Mouse (Mus musculus) lung, postnatal 36 days (tissue): ENCODE measurements around the gene Pdss2.

Source experiments
- DNase-seq: peaks from one replicate; pipeline ENCODE4 v3.0.0; 2022; ENCODE audit warnings: mixed read lengths

Pdss2 gene

GRCm38 (mm10) chr10:43312658-43313417 is 91.6 kb downstream of the Pdss2 start:
- DNase-seq: no peak

GRCm38 (mm10) chr10:43315228-43315627 is 93.9 kb downstream of the Pdss2 start:
- DNase-seq: no peak

- DNase-seq: no peak
Observed at GRCm38 (mm10) chr10:43317327-43317951, 96.2 kb downstream of the Pdss2 start.

GRCm38 (mm10) chr10:43321019-43321418 is 99.7 kb downstream of the Pdss2 start:
- no peak for DNase-seq

DNA sequence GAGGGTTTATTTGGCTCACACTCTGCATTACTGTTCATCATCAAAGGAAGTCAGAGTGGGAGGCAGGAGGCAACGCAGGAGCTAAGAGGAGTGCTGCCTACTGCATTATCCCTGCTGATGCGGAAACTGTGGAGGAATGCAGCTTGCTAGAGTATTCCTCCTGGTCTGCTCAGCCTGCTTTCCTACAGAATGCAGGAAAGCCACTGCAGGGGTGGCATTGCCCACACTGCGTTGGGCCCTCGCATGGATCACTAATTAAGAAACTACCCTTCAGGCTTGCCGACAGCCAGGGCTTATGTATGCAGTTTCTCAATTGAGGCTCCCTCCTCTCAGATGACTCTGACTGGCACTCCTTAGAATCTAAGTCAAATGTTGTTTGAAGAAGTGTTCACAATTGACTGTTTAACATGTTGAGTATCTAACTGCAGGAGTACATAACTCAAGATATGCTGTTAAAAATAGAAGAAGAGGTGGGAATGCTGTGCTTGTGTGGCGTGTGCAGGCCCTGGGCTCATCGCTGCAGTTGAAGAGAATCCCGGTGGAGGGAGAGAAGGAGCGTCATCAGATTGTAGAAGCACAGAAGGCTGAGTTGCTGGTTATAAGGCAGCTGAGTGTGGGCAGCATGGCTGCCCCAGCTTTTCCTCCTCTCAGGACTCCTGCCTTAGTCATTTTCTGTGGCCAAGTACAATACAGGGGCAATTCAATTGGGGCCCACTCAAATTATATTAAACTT is 101.3 kb downstream of the Pdss2 start:
- no peak for DNase-seq

DNA sequence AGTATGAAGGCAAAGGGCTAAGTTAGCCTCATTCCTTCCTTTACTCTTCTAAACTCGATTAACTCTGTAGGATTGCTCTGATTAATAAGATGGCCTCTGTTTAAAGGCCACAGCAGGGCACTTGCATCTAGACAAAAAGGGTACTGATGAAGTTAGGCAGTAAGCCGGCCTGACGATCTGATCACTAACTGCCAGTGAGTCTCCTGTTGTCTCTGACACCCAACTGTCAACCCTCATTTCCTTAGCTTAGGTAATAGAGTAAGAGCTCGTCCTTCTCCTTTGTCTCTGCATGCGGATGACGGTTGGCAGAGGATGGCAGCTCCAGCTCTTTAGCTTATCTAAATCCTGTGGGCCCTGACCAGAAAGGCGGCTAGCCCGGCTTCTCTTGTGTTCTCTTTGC is 102.1 kb downstream of the Pdss2 start:
- no peak for DNase-seq

GRCm38 (mm10) chr10:43329813-43330212 is 108.5 kb downstream of the Pdss2 start:
- DNase-seq: no peak

DNA sequence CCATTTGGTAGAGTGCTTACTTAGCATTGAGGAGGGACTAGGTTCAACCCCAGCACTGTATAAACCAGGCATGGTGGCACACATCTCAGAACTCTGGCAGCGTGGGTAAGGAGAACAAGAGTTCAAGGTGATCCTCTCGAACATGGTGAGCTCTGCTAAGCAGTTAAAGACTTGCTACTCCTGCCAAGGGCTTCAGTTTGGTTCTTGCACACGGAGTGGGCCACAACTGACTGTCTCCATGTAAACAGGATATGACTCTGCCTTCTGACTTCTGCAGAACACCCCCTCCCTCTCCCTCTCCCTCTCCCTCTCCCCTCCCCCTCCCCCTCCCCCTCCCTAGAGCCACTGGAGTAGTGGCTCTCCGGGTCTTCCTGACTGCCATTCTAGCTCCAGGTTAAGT is 109.4 kb downstream of the Pdss2 start:
- DNase-seq: no peak

GRCm38 (mm10) chr10:43331931-43332701 is 110.8 kb downstream of the Pdss2 start:
- DNase-seq: no peak

- DNase-seq: no peak
Observed at GRCm38 (mm10) chr10:43335874-43336273, 114.6 kb downstream of the Pdss2 start.

- DNase-seq: no peak
Observed at GRCm38 (mm10) chr10:43337110-43337509, 115.8 kb downstream of the Pdss2 start.

DNA sequence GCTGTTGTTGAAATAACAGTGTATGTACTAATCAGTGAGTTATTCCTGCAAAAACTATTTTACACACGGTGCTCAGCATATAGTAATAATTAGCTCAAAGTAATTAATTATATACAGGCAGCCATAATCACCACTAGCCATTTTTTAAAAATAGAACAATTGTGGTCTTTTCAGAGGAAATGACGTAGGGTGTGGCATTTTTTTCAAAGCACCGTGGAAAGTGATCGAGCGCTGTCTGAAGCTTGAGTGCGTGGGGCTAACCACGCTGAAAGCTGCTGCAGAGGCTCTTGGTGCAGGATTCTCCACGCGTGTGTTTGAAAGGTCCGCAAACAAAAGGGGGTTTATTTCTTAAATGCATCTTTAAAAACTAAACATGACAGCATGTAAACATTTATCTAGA is 118.5 kb downstream of the Pdss2 start:
- DNase-seq: no peak

DNA sequence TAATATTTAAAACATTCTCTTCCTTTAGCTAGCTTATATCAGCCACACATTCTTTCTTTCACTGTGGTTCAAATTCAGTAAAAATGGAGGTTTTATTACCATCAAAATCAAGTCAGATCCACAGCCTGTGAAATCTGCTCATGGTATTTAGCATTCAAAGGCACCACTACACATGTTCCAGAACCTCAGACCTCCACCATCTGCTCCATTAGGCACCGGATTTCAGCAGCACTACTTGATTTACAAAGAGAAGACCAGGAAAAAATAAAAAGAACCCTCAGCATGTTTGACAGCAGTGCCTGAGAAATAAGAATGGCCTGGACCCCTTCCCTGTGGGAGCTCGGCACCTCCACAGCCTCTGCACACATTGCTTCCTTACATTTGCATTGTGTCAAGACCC is 128.4 kb downstream of the Pdss2 start:
- DNase-seq: no peak

DNA sequence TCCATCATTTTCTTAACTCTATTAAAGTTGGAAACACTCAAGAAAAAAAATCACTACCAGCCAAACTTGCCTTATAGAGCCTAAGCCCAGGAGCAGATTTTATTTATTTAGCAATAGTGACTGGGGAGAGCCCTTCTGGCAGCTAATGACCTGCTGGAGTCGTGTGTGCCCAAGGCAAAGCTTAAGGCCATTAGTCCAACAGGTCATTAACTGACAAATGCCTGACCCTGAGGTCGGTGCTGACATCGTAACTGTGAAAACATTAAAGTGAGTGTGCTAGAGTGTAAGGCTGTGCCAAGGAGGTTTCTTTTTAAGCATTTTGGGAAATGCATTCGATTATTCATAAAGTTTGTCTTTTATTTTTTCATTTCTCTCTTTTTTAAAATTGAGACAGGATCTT is 136.6 kb downstream of the Pdss2 start:
- DNase-seq: no peak

DNA sequence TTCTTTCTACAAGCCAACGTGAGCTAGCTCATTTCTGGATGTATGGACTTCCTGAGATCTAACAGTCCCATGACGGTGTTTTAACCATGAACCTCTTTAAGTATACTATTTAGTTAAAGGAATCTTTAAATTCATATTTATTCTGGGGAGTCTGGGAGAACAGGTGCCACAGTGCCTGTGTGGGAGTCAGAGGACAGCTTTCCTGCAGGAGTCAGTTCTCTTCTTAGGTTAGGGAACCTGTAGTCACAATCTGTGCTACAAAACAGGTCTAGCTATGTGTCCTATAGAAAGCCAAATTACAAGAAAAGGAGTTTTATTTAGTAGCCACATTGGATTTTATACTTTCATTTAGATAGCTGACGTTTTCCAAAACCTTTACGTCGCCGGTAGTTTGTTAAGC is 141.7 kb downstream of the Pdss2 start:
- no peak for DNase-seq

DNA sequence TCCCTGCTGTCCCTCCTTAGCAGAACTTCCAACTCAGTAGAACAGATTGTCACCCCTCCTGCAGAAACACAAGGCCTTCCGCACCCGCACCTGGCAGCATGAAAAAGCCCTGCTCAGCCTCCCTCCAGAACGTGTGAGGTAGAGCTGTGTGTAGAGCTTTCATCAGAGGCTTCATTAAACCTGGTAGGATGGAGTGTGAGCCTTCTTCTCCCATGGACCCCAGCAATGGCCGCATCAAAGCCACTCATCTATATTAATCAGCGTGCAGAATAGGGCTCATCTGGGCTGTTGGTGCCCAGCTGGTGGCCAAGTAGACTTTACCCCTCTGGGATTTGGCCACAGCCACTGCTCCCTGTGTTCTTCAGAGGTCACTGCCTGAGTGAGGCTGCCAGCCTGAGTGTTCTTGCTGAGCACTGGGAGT is 142.2 kb downstream of the Pdss2 start:
- DNase-seq: no peak

- DNase-seq: no peak
Observed at GRCm38 (mm10) chr10:43365909-43366308, 144.6 kb downstream of the Pdss2 start.

DNA sequence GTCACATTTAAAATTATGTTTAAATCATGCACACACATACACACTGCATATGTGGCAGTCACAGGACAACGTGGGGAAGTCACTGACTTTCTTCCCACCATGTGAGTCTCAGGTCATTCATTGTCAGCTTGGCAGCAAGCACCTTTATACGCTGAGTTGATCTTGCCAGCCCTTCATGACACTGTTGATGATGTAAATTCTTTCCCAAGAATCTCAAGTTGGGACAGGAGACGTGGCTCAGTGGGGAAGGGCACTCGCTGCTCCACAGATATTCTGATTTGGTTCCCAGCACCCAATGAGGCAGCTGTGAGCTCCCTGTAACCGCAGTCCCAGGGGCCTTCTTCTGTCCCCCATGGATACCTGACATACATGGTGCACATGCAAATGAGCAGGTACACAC is 147.3 kb downstream of the Pdss2 start:
- DNase-seq: no peak

DNA sequence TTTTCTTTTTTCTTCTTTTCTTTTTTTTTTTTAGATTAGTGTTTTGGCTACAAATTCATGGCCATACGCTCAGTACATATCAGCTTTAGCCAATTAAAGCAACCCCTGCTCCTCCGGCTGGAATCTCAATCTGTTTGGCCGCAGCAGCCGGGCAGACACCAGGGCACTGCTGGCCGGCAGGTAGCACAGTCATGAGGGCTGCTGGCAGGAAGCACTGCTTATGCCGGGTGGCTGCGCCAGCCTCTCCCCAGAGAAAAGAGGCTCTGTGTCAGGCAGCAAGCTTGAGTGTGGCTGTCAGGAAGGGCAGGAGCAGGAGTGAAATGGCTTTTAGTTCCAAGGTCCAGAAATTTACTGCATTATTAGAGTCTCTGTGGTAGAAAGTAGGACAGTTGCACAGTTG is 151.0 kb downstream of the Pdss2 start:
- peak; percentile 19 for DNase-seq

GRCm38 (mm10) chr10:43373035-43373434 is 151.7 kb downstream of the Pdss2 start:
- no peak for DNase-seq

DNA sequence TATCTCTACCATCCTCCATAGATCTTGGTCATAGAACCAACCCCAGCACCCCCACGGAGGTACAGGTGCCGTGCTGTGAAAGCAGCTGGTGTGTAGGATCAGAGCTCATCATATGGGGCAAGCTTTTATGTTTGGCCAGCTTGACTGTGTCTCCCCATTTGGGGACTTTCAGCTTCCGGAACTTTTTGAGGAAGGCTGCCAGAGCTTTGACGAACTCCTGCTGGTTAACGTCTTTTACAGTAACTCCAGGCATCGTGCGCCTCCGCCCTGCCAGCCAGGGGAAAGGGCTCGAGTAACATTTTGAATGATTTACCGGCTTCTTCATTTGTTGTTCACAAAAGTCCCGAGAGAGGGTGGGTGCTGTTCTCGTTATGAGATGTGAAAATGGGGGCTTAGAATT is 152.4 kb downstream of the Pdss2 start:
- no peak for DNase-seq

- DNase-seq: no peak
Observed at GRCm38 (mm10) chr10:43375286-43375685, 154.0 kb downstream of the Pdss2 start.

DNA sequence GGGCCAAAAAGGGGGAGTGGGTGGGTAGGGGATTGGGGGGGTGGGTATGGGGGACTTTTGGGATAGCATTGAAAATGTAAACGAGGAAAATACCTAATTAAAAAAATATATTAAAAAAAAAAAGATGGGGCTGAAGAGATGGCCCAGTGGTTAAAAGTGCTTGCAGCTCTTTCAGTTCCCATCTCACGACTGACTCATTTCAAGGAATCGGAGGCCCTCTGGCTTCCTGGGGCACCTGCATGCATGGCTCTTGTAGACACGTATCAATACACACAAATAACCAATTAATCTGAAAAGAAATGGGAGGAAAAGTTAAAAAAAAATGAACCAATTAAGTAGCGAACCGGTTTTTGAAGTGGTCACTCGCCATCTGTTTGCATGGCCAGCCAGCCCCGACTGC is 155.5 kb downstream of the Pdss2 start:
- no peak for DNase-seq
